Mouse (Mus musculus) cerebellum, postnatal 10 days (tissue): ENCODE data around the gene Pgm5.

Experiments used
- DNase-seq, 2 experiments: peaks; one replicate each; pipeline ENCODE4 v3.0.0; 2021; ENCODE audit warnings: mixed read lengths in 2 of 2

The Pgm5 gene

DNA sequence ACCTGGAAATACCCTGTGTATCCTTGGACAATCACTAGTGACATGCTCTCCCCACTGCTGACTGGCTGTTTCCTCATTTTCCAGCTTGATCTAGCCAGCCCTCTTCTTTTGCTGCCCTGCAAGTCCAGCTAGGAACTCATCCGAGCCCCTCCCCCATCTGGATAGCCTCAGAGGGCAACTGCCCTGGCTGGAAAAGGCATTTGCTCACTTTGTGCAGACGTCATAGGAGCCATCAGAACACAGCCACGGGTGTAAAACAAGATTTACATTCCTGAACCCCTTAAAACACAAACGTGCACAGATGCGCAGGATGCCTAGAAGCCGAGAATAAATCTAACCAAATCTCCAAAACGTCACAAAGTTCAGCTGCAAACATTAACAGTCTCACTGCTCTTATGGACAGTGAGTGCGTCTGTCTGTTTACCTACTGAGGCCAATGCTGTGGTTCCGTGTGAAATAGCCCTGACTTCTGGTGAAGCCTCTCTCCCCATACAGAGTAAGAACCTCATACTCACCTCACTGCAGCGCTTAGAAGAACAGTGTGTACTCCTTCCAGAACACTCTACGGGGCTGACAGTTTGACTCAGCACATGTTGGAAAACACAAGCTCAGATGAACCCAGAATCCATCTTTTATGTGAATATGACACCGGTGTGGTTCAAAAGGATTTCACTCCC lies 99.0 kb downstream of the Pgm5 start:
- peak in 1 of 2 experiments; percentile 19 for DNase-seq

GRCm38 (mm10) chr19:24756627-24757026 lies 105.0 kb downstream of the Pgm5 start:
- DNase-seq, result no peak

DNA sequence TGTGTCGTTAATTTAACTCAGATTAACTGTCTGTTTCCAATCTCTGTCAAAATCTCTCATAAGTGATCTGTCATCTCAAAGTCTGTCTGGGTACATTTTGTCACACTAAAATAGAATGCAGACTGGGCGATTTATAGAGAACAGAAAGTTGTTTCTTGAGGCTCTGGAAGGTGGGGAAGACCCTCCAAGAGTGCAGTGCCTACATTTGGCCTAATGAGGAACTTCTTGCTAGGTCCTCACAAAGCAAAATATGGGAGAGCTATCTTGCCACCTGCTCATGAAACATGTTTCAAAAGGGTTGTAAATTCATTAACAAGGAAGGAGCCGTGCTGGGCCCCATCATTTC lies 107.2 kb downstream of the Pgm5 start:
- no peak for DNase-seq

DNA sequence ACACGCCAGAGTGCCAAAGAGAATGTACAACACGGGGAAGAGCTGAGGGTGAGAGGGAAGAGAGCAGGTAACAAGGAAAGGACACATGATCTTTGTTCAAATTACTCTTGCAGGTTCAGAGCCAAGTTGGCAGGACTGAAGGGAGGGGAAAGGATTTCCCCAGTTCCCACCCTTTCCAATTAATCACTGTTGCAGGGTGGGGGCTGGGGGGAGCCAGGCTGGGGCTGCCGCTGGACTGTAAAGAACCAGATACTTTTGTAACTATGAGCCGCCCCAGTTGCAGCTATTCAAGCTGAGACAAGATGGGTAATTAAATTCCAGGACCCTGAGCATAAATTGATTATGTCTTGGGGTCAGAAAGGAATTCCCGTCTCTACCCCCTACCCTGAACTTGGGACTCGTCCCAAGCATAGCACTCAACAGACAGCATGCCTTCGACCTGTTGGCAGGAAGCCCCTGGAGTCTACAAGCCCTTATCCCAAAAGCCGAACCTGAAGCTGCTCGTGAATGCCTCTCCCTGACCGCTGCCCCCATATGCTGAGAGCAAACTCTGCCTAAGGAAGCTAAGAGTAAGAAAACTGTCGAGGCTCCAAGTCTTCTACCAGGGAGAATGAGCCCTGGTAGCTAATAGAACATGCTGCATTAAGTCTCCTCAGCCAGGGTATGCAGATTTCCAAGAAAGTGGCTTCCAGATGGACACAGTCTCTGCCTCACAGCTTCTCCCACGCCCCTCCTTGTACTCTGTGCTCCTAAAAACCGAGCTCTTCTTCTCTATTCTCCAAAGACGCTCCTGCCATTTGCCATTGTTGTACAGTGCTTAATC lies 107.8 kb downstream of the Pgm5 start:
- peak; percentile 60 to 78 for DNase-seq

GRCm38 (mm10) chr19:24752873-24753538 lies 108.6 kb downstream of the Pgm5 start:
- DNase-seq, result no peak

DNA sequence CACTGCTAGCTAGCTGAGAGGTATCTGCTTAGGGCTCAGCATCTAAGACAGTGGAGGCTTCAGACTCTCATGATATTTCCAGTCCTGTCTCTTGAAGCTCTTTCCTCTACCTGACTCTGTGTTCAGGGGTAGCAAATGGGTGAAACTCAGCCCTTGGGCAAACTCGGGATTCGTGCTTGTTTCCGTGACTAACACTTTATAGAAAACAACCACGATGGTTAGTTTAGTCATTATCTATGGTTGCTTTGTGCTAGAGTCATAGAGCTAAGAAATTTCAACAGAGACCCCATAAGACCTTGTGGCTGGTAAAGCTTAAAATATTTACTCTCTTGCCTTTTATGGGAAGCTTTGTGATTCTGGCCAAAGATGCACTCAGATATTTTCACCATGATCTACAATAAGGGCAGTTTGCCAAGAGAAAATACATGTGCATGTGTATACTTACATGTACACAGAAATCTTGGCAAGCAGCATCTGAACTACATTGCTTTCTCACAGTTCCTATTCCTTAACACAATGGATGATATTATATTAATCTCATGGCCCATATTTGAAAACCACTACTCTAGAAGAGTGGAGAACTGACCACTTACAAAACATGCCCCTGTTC lies 115.3 kb downstream of the Pgm5 start:
- DNase-seq, result no peak

DNA sequence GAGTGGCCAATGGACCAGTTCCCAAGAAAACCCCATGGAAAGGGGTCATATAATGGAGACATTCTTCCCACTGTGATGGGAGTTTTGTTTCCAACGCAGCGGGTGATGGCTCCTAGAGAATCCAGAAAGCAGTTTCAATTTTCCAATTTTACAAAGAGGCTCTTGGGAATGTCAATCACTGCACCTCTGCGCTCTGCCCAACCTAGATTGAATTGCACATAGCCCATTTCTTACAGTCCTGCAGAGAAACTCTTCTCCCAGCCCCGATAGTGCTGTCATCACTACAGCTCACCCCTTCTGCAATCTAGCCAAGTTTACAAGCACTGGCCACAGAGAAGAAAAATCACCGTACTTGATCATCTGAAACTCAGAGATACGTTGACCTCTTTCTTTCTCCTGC lies 119.0 kb downstream of the Pgm5 start:
- DNase-seq, result no peak

DNA sequence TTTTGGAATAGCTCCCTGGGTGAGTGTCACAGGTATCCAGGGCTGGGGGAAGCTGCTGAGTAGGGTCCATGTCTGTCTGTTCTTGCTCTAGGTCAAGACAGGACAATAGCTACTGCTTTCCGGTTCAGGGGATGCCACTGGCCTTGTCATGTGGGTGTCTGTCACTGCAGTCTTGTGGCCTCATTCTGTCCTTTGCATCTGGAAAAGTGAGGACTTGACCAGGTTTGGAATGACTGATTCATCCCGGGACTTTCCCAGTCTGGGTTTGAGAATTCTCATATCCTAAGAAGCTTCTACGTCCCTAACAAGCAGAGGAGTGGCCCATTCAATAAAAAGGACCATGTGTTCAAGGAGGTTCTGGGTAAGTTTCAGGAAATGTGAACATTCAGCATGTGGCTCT lies 122.9 kb downstream of the Pgm5 start:
- no peak for DNase-seq

DNA sequence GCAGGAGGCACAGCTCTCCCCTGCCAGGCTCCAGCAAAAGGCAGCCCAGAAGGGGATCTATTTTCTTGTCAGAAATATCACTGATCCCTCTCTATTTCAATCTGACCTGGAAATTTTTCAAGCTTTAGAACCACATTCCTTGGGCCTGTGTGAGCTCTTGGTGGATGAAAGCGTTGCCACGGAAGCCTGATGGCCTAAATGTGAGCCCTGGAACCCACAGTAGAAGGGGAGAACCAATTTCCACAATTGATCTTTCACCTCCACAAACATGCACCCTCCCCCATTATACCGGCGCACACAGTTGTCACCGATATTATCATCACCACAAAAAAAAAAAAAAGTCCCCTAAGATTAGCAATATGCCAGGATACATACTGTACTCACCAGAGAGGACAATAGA lies 123.6 kb downstream of the Pgm5 start:
- no peak for DNase-seq

GRCm38 (mm10) chr19:24735484-24736128 lies 126.0 kb downstream of the Pgm5 start:
- peak; percentile 51 to 53 for DNase-seq

GRCm38 (mm10) chr19:24730661-24731060 lies 131.0 kb downstream of the Pgm5 start:
- DNase-seq, result peak in 1 of 2 experiments; percentile 12

DNA sequence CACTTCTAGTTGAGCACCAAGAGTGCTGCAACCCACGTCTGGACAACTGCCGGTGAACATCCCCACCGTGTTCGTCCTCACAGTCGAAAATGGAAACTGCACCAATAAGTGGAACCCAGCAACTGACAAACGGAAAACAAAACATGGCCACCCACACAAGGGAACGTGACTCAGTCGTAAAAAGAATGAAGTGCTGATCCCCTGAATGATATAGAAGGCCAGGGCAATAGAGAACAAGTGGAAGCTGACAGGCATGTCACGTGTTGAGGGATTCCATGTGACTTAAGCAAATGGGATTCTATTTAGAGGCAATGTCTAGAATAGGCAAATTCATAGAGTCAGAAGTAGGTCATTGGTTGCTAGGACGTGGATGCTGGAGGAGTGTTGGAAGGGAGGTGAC lies 137.3 kb downstream of the Pgm5 start:
- no peak for DNase-seq

GRCm38 (mm10) chr19:24720448-24720847 lies 141.2 kb downstream of the Pgm5 start:
- no peak for DNase-seq

DNA sequence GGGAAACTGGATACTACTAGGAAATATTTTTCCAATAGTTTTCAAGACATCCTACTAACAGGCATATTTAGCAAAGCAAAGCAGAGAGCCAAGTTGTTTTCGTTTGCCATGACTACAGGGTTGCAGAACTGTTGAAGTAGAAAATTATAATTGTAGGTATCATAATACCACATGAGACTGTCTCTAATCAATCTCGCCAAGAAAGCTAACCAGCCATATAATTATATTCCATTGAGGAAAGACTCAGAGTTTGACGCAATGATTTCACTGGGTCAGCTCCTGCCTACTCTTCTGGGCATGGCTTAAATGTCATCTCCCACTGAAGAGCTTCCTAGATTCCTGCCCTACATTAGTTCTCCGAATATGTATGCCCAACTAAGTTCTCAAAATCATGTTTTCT lies 142.2 kb downstream of the Pgm5 start:
- no peak for DNase-seq

GRCm38 (mm10) chr19:24718021-24718420 lies 143.6 kb downstream of the Pgm5 start:
- no peak for DNase-seq

GRCm38 (mm10) chr19:24716303-24717097 lies 145.2 kb downstream of the Pgm5 start:
- peak in 1 of 2 experiments; percentile 20 for DNase-seq

DNA sequence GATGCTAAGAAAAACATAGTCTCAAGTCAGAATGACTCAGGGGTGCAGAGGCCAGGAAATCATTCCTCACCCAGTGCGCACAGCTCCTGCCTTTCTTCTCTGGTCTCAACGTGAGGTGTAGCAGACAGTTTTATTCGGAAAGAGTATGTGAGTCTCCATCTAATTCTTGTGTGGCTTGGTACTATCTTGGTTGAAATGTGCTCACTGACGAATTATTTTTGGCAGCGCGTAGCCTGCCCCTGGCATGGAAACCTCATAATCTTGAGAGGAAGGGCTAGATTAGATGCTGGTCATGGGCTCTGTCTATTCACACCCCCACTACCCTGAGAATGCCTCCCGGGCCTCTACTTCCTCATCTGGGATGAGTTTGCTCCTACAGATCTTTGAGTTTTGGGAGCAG lies 153.6 kb downstream of the Pgm5 start:
- no peak for DNase-seq

DNA sequence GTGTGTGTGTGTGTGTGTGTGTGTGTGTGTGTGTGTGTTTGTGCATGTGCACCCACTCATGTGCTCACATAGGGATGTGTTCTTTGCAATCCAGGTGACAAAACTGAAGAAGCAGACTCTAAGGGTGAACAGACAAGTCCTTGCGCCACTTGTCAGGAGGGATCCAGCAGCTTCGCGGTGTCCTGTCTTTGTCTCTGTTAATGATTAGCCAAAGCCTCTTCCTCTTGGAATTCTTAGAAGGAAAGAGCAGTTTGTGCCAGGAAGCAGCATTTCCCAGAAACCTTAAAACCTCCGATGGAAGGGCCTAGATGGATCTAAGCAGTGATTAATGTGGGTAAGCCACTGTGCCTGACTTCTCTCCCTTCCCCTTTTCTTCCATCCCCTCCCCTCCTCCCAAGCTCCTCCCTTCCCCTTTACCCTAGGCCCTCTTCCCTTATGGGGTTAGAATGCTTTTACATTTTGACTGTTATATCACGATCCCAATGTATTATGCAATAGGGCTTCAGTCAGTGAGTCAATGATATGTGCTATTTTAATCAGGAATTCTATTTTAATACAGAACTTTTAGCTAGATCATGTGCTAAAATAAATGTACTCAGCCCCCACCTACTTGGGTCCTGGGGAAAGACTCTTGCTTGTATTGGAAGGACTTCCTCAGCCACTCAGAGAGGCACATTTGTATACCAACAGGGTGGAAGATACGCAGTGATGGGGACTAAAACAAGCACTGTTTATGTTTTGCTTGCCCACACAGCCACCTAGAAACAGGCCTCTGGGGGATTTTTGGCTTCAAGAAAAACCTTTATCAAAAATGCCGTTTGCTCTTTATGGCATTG lies 154.4 kb downstream of the Pgm5 start:
- no peak for DNase-seq

DNA sequence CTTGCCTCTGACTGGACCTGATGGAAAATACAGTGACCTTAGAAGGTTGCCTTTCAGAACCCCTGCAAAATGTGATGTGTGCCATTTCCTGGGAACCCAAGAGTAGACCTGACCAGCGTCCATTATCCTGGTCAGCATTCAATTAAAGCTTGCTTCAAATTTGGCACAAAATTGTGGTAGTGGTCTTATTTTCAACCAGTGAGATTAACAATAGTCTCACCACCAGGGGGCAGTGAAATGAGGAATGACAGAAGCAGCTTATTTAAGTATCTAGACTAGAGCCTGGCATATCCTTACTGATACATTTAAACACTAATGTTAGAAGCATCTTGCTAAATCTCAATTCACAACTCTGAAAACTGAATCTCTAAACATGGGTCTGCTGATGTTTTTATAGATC lies 156.3 kb downstream of the Pgm5 start:
- peak; percentile 77 to 84 for DNase-seq

GRCm38 (mm10) chr19:24704326-24704725 lies 157.3 kb downstream of the Pgm5 start:
- no peak for DNase-seq

- DNase-seq, result no peak
Measured at GRCm38 (mm10) chr19:24703680-24704079, 158.0 kb downstream of the Pgm5 start.
